Mouse (Mus musculus) heart, embryonic 16.5 days (tissue): ENCODE results near the gene Zic4. TPM values are rescaled to one million over a fixed set of nuclear protein-coding genes. Genes with fewer than 3 reads are reported as not detected.
A peak's percentile ranks its signal among the peaks of the same experiment; 100 is the strongest.

Experiments
- ATAC-seq: fragments of 200-750 bp; cut with Nextera tagmentation; replicated peaks from 2 replicates; pipeline ENCODE4 v1.8.0; 2017; ENCODE audit warnings: moderate number of reproducible peaks; ENCODE audit not compliant: insufficient read depth, low FRiP score; ENCODE audit errors: extremely low read depth
- H3K27ac ChIP-seq: fragments of 300-500 bp; sonication (generic); 2 replicates; pipeline ENCODE4 v1.5.1; 2014; ENCODE audit warnings: mild to moderate bottlenecking, low read length, control low read depth, moderate library complexity
- H3K27me3 ChIP-seq: fragments of 300-500 bp; sonication (generic); 2 replicates; pipeline ENCODE4 v1.6.1; 2014; ENCODE audit warnings: low read length, mixed read lengths; ENCODE audit not compliant: control insufficient read depth, insufficient read depth
- H3K36me3 ChIP-seq: fragments of 300-500 bp; sonication (generic); 2 replicates; pipeline ENCODE4 v1.6.1; 2014; ENCODE audit not compliant: control insufficient read depth, insufficient read depth
- H3K4me1 ChIP-seq: fragments of 300-500 bp; sonication (generic); 2 replicates; pipeline ENCODE4 v1.6.1; 2014; ENCODE audit warnings: low read length, mixed read lengths; ENCODE audit not compliant: control insufficient read depth, insufficient read depth
- H3K4me2 ChIP-seq: fragments of 300-500 bp; sonication (generic); 2 replicates; pipeline ENCODE4 v1.6.1; 2014; ENCODE audit warnings: low read depth, mild to moderate bottlenecking, control low read depth, low read length
- H3K4me3 ChIP-seq: fragments of 300-500 bp; sonication (generic); 2 replicates; pipeline ENCODE4 v1.5.1; 2014; ENCODE audit warnings: mild to moderate bottlenecking, control low read depth, low read length
- H3K9ac ChIP-seq: fragments of 300-500 bp; sonication (generic); 2 replicates; pipeline ENCODE4 v1.6.1; 2014; ENCODE audit warnings: low read length, control low read depth
- H3K9me3 ChIP-seq: fragments of 300-500 bp; sonication (generic); replicated peaks from 2 replicates; pipeline ENCODE4 v1.6.1; 2016; ENCODE audit warnings: low read length; ENCODE audit not compliant: control insufficient read depth
- WGBS: fragments of 180-500 bp; shearing (Covaris S2); extraction: QIAGEN DNeasy Blood & Tissue Kit; methylation state at CpG from one replicate; pipeline ENCODE4 v1.1.7; 2014; 5-methylcytosine and 5-hydroxymethylcytosine counted together
- polyA plus RNA-seq: library from polyadenylated mRNA; unstranded; fragments of >200 nt; fragmentation: Nextera tagmentation; extraction: Ambion mirVana; gene quantifications from 2 replicates; pipeline ENCODE4 v1.2.1, GENCODE M21; 2015

The Zic4 gene
- polyA plus RNA-seq, 1 experiment from 2014 or later = not detected

DNA sequence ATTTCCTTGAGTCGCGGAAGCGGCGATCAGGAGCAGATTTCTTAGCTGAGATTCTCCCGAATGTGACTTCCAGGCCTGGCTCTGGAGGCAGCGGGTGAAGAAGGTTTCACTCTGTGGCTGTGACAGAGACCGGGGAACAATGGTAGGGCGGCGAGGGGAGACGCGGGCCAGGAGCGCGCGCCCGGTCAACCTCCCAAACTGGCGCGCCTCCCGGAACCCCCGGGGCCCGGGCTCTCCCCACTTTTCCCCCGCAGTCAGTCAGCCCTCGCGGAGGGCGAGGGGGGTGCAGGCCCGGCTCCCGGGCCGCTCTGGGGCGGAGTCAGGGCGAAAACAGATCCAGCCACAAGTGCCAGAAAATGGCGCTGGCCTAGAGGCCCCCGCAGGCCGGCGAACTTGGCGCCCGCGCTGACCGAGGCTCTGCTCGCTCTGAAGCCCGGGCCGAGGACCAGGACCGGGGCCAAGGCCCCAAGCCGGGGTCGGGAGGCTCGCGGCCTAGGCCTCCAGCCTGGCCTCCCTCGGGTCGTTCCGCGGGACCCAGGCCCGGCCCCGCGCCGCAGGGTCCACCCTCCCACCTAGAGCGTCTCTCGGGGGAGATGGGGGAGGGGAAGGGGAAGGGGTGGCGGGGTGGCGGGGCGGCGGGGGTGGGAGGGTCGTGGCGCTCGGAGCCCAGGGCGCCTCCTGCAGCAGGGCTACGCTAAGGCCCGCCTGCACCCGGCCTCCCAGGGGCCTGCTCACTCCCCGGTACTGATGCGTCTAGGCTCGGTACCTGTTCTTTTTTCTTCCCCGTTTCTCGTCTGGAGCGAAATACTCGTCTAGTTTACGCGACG, 19.3 kb downstream of the Zic4 start:
- H3K4me1 ChIP-seq = peaks cover 7% of the 10 kb centered on the region; the same call in 1 of the 2 replicates
- WGBS = under 1% methylated on average over 67 of the region's 76 CpGs
- H3K4me3 ChIP-seq = peak overlapping the region; percentile 66
- H3K9me3 ChIP-seq = no peaks in the 10 kb centered on the region
- no peaks in the 10 kb centered on the region for H3K36me3 ChIP-seq
- H3K27ac ChIP-seq = no peak overlapping the region
- peak overlapping the region; percentile 64 for H3K9ac ChIP-seq
- H3K27me3 ChIP-seq = peaks cover 94% of the 10 kb centered on the region
- peak; percentile 32; the same call in 1 of the 2 replicates for ATAC-seq
- peak overlapping the region; percentile 95 for H3K4me2 ChIP-seq

DNA sequence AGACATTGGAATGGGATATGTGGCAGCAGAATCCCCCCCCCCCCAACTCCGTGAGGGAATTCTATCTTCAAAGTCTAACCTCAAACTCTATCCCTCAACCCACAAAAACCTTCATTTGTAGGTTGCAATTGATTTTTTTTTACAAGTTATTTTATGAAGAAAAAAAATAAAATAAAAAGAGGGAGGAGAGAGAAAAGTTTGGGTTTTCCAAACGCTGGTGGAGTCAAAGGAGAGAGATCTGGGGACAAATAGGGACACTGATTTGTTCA, 19.8 kb downstream of the Zic4 start:
- no peak overlapping the region for H3K27ac ChIP-seq
- no peaks in the 10 kb centered on the region for H3K9me3 ChIP-seq
- H3K9ac ChIP-seq = no peak overlapping the region
- peak overlapping the region; percentile 95; the same call in 1 of the 2 replicates for H3K4me2 ChIP-seq
- H3K27me3 ChIP-seq = peaks cover 94% of the 10 kb centered on the region
- peaks cover 7% of the 10 kb centered on the region; the same call in 1 of the 2 replicates for H3K4me1 ChIP-seq
- H3K4me3 ChIP-seq = peak overlapping the region; percentile 66; the same call in 1 of the 2 replicates
- WGBS = 7% methylated on average over 2 of the region's 2 CpGs
- H3K36me3 ChIP-seq = no peaks in the 10 kb centered on the region
- no peak for ATAC-seq

DNA sequence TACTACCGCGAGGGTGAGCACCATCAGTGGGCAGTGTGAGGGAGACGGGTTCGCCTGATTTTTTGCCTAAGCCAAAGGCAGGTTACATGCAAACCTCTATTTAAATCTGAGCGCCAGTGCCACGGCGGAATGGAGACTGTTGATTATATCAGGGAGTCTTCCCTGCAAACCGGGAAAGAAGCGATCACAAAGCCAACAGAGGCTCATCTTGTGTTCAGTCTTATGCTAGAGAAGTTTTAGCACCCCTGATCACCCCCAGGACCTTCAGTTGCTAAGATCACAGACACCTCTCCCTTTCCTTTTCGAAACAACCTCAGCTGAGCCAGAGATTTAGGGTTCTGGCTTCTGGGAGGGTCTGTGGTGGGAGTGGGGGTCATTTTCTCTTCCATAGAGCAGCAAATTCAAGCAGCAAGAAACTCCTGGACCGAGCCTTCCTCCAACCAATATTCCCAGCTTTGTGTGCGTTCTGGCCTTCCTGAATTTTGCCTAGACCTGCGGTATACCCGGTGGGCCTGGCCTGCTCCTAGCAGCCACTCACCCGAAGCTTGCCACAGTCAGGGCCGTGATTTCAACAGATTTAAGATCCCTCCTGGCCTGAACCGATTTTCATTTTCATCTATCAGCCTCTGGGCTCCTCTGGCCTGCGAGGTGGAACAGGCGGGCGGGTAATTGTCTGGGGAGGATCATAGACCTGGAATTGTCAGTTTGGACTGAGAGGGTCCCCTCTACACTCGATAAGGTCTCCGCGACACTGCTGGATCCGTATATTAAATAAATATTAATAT, 20.4 kb downstream of the Zic4 start:
- H3K4me1 ChIP-seq = peaks cover 7% of the 10 kb centered on the region; the same call in 1 of the 2 replicates
- no peaks in the 10 kb centered on the region for H3K9me3 ChIP-seq
- H3K27me3 ChIP-seq = peaks cover 94% of the 10 kb centered on the region
- H3K4me3 ChIP-seq = no peak overlapping the region
- H3K4me2 ChIP-seq = no peak overlapping the region
- no peak for ATAC-seq
- WGBS = 6% methylated on average over 24 of the region's 24 CpGs
- no peak overlapping the region for H3K9ac ChIP-seq
- H3K36me3 ChIP-seq = no peaks in the 10 kb centered on the region
- no peak overlapping the region for H3K27ac ChIP-seq

DNA sequence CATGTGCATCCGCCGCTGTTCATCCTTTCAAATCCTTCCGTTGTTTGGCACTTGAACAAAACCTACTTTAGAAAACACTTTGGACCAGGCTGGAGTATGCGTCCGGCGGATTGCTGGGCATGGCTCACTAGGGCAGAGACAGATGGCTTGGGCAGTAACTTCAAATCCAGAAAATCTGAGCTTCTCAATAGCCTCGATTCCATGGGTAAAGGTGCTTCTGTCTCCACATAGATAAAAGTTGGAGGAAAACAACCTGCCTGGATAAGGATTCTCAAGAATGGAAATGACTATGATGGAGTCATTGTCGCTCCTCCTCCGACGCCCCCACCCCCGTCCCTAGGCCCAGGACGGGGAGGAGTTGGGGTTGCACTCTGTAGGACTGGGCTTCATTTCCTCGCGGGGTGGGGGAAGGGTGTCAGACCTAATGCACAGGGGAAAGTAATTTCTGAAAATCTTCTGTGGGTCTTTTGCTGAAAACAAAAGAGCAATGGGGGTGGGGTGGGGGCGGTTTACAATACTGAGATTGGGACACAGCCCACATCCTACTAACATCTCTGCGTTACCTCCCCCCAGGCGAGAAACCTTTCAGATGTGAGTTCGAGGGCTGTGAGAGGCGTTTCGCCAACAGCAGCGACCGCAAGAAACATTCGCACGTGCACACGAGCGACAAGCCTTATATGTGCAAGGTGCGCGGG, 21.4 kb downstream of the Zic4 start:
- H3K4me2 ChIP-seq = no peak overlapping the region
- no peaks in the 10 kb centered on the region for H3K9me3 ChIP-seq
- H3K36me3 ChIP-seq = no peaks in the 10 kb centered on the region
- no peak overlapping the region for H3K27ac ChIP-seq
- no peak overlapping the region for H3K9ac ChIP-seq
- H3K4me1 ChIP-seq = peaks cover 7% of the 10 kb centered on the region; the same call in 1 of the 2 replicates
- 3% methylated on average over 28 of the region's 28 CpGs for WGBS
- H3K4me3 ChIP-seq = no peak overlapping the region
- ATAC-seq = no peak
- peaks cover 96% of the 10 kb centered on the region for H3K27me3 ChIP-seq

DNA sequence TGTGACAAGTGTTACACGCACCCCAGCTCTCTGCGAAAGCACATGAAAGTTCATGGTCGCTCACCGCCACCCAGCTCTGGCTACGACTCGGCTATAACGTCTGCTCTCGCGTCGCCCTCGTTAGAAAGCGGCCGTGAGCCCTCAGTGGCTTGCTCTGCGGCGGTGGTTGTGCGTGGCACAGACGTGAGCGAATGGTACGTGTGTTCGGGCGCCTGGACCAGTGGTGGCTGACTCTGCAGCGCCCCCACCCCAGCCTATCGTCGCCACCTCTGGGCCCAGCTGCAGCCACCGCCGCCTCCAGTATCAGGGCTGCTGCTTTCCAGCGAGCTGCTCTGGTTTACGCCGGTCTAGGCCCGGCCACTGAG, 21.9 kb downstream of the Zic4 start:
- Histone ChIP-seq H3K4me3 (no peak overlapping the region), H3K27ac (no peak overlapping the region), H3K4me2 (no peak overlapping the region), H3K9me3 (no peaks in the 10 kb centered on the region), H3K36me3 (no peaks in the 10 kb centered on the region), H3K4me1 (peaks cover 7% of the 10 kb centered on the region; the same call in 1 of the 2 replicates), H3K27me3 (peaks cover 93% of the 10 kb centered on the region), H3K9ac (no peak overlapping the region)
- ATAC-seq = no peak
- WGBS = 3% methylated on average over 30 of the region's 30 CpGs

DNA sequence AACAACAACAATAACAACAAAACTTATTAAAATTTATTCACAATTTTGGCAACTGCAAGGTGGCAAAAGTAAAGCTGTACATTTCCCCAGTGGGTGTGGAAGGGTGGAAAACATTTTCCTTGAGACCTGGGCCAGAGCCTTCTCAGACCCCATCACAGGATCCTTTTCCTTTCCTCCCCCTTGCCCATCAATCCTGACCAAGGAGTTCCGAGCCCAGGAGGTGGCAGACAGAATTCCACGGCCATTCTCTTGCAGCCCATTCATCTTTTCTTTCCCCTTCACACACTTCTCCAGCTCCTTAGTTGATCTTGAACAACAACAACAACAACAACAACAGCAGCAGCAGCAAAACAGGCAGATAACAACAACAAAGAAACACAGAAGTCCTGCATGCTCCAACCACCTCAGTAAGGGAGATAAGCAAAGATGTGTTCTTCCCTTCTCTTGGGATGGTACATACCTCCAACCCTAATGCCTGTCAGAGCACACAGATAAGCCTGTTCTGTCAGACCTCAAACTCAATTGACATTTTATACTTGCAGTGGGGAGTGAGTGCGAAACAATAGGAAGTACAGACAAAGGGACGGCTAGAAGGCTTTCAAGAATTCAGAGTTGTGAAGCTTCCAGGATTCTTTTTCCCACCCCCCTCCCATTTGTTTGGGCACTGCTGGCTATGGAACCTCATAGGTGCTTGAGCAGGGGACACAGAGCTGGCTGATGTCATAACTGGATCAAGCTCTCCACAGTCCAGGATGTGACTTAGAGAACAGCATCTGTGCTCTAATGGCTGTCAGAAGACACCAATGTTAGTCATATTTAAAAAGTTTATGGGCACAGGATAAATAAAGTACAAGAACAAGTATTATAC, 22.7 kb downstream of the Zic4 start:
- no peaks in the 10 kb centered on the region for H3K36me3 ChIP-seq
- peaks cover 7% of the 10 kb centered on the region; the same call in 1 of the 2 replicates for H3K4me1 ChIP-seq
- no peak overlapping the region for H3K27ac ChIP-seq
- H3K4me3 ChIP-seq = no peak overlapping the region
- no peak for ATAC-seq
- WGBS = 8% methylated on average over 4 of the region's 4 CpGs
- no peak overlapping the region for H3K4me2 ChIP-seq
- peaks cover 93% of the 10 kb centered on the region for H3K27me3 ChIP-seq
- H3K9me3 ChIP-seq = no peaks in the 10 kb centered on the region
- H3K9ac ChIP-seq = no peak overlapping the region

DNA sequence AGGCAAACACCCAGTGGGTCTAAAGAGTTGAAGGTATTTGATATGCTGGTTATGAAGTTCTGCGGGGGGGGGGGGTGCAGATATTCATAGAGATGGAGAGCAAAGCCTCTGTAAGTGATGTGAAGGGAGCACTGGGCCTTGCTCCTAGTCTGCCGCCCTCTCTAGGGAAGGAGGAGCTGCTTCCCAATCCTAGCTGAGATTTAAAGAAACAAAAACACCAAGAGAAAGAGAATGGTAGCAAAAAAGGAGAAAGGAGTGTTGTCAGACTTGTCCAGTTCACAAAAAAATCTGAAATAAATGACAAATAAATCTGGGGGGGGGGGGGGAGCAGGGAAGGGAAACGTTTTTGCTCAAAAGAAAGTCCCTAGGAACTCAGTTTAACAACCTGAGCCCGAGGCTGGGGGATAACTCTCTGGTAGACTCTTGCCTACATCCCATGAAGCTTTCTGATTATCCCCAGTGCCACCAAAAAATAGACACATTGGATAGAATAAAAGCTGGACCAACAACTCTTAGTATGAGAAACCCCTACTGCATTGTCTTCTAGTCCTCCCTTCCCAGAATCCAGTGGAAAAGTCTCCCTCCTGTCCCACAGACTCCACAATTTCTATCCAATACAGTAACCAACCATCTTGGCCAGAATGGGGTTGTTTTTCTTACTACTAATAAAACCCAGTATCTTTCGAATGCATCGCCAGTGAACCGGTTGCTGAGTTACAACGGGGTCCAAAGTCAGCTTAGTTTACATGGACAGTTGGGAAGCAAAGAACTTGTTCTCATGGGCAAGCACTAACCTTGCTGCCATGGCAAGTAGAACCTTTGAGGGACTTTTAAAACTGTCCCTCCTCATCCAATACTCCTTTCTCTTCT, 23.6 kb downstream of the Zic4 start:
- Histone ChIP-seq H3K36me3 (no peaks in the 10 kb centered on the region), H3K9ac (no peak overlapping the region), H3K27me3 (peaks cover 95% of the 10 kb centered on the region), H3K4me1 (peaks cover 7% of the 10 kb centered on the region; the same call in 1 of the 2 replicates), H3K9me3 (no peaks in the 10 kb centered on the region), H3K27ac (no peak overlapping the region), H3K4me3 (no peak overlapping the region), H3K4me2 (no peak overlapping the region)
- no peak for ATAC-seq
- WGBS = 4% methylated on average over 8 of the region's 8 CpGs

DNA sequence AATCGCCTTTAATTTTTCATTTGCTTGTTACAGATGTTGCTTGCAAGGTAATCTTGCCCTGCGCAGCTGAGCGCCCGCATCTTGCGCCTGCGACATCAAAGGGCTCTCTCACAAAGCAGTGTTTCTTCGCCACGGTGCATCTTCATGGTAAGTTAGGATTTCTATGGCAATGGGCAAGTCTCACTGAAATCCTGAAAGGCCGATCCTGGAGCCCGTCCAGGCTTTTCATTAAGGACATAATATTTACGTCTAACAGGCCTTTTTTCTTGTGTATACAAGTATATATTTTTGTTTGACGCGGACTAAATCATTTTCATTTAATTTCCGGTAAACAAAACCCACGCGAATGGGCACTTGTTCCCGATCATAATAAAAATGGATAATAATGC, 24.3 kb downstream of the Zic4 start:
- Histone ChIP-seq H3K4me3 (no peak overlapping the region), H3K27ac (no peak overlapping the region), H3K4me2 (no peak overlapping the region), H3K9ac (no peak overlapping the region), H3K9me3 (no peaks in the 10 kb centered on the region), H3K27me3 (peaks cover 96% of the 10 kb centered on the region), H3K4me1 (peaks cover 2% of the 10 kb centered on the region; the same call in 1 of the 2 replicates), H3K36me3 (no peaks in the 10 kb centered on the region)
- no peak for ATAC-seq
- 3% methylated on average over 17 of the region's 17 CpGs for WGBS
